Mouse (Mus musculus): ENCODE data around the gene Socs4.
"Not testable (repeated sequence)": the region's sequence is repeated elsewhere in the genome, so short reads cannot be mapped to it uniquely, and the experiment has no call there.

Gene Socs4

DNA sequence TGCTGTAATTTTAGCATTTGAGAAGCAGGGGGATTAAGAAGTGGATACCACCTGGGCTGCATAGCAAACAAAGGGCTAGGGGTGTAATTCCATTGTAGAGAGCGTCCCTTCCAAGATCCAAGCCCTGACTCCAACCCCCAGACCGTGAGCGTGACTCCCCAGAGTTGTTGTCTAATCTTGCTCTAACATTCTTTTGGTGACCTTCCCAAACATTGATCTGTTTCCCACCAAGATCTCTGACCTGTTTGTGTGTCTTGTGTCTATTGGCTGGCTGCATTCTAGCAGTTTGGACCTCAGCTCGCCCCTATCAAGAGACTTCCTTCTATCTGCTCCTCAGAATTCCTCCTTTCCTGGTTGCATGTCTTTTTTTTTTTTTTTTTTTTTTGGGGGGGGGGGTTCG, 10.3 kb downstream of the Socs4 start:
- DNase-seq (ENCODE audit: low spot score), result no peak

DNA sequence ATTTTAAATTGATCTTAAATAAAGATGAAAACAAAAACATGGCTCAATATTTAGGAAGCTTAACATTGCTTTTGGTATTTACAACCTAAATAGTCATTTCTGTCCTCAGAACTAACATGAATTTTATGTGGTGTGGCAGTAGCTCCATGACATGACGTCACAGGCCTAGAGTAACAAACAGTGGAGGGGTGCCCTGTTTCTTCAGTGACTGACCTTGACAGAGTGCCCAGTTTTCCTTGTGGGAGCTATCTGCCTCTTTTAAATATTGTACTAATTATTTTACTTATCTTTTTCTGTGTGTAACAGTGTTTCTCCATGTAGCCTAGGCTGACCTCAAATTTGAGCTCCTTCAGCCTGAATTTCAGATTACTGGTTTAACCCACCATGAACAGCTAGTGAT, 15.0 kb downstream of the Socs4 start:
- DNase-seq (ENCODE audit: low spot score), result no peak

DNA sequence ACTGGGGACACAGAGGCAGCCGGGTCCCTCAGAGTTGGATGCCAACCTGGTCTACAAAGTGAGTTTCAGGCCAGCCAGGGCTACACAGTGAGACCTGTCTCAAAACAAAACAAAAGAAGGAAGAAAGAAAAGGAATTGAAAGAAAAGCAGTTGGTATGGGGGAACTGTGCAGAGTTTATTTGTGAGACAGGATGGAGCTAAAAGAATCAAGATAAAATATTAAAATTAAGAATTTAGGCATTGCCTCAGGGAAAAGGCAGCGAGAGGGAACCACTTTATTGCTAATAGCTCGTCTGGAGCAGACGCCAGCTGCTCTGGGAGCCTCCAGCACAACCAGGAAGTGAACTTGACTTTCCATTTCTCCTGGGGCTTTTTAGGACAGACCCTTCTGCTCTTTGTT, 17.4 kb downstream of the Socs4 start:
- no peak for DNase-seq (ENCODE audit: low spot score)

DNA sequence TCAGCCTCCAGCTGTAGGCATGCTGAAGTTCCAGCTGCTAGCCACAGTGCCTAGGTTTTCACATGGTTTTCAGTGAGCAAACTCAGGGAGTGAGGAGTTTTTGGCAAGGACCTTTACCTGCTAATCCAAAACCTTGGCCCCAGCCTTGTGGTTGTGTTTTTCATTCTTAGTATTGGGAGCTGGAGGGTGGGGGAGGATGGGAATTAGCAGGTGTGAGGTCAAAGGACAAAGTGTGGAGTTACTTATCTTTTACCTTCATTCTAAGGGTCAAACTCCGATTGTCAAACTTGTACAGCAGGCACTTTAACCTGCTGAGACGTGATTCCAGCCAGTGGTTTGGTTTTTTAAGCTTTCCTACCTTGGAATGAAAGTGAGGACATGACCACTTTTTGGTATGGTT, 19.5 kb downstream of the Socs4 start:
- no peak for DNase-seq (ENCODE audit: low spot score)

DNA sequence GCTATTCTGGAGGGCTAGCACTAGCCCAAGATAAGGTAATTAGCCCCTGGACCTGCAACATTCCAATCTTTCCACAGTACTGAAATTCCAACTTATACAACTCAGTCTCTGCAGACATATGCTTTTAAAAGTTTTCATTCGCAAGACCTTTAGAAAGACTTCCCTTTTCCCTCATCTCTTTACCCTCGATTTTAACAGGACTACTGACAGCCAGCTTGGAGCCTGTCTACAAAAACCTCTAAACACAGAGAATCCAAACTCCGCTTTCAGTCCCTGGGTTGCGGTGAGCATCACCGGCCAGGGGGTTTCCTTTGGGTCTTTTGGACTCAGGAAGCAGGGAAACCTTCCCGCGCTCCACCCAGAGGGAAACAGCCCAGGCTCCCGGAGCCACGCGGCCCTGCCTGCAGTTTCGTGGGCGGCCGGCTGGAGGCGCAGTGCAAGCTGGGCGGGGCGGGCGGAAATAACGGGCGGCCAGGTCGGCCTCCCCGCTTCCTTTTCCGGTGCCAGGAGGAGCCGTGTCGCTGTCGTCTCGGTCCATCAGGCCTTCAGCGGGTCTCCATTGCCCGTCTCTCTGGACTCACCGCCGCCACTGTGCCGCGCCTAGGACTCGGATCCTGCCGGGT, 21.2 kb downstream of the Socs4 start, which contains the start of gene Mapk1ip1l:
Gene Mapk1ip1l (plus strand): TSS at position 482 of the 623 bp plus-strand sequence.
- peak; percentile 89 for DNase-seq (ENCODE audit: low spot score)

DNA sequence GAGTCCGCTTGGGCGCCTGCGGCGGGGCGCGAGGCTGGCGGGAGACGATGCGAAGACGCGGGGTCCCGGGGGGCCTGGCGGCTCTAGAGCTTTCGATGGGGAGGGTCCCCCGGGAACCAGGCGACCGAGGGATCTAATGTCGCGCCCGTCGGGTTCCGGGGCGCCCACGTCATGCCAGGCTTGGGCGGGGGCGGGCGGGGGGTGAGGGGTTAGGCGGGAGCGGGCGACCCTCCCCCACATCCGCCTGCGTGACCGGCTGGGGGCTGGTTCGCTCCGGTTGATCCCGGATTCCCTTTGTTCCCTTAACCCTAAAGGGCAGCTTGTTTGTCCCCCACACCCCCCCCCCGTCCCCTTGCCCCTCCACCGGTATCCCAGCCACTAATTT, 21.7 kb downstream of the Socs4 start:
- no peak for DNase-seq (ENCODE audit: low spot score)

DNA sequence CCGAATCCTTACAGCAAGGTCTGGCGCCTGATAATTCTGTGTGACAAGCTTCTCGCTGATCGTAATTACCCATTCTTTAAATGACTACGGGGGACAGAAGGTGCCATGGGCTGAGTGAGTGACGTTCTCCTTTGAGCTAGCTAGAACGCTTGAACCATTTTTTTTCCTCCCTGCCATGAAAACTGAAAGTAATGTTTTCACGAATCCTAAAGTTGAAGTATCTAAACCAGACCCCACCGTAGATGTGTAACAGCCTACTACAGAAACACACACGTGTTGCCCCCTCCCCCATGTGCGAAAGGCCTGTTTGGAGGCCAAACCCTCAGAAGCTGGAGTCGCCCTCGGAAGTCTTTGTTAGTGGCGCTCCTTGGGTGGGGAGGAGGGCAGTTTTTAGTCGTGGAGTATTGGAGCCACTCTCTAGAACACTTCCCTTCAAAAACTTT, 22.1 kb downstream of the Socs4 start:
- DNase-seq (ENCODE audit: low spot score), result no peak

DNA sequence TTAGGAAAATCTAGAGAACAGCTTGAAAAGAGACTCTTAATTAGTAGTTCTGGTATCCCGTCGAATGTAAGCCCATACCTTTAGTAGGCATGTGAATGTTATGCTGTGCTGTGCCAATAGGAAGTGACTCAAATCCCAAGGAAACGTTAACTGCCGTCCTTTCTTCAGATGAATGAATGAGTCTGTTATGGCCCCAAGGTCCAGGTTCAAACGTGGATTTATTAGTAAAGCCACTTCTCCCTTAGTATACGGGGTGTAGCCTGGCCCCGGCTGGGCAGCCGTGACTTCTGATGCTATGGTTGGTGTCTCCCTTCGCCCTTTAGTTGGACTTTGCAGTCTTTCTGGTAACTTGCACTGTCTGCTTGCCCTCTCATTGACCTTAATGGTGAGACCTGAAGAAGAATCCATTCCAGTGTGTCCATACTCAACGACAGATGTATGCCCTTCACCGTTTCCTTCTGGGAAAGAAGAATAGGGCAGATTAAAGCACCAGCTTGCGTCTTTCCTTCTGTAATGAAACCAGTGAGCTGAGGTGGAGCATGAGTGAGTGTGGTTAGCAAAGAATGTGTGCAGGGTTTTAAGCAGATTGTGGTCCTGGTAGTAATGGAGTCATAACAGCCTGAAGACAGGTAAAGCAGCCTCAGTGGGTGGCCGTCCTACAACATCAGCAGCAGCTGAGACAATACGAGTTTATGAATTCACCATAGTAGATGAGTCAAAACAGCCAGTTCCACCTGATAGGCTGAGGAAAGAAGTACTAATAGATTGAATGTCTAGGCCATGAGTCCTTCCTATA, 26.4 kb downstream of the Socs4 start:
- DNase-seq (ENCODE audit: low spot score), result no peak

DNA sequence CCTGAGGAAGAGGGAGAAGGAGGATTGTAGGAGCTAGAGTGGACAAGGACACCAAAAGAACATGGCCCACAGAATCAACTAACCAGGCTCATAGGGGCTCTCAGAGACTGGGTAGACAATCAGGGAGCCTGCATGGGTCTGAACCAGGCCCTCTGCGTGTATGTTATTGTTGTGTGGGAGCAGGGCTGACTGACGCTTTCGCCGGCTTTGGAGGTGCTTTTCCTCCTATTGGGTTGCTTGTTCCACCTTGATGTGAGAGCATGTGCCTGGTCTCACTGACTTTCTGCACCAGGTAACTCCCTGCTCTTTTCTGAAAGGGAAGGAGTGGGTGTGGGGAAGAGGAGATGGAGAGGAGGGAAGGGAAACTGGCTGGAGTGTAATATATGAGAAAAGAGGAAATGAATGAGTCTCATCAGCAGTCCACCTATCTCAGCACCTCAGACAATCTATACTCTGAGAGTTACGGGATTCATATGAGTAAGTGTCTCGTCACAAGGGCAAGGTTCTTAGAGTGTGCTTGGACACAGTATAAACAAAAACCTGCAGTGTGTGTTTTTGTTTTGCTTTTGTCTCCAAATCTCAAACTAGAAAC, 28.2 kb downstream of the Socs4 start:
- no peak for DNase-seq (ENCODE audit: low spot score)

DNA sequence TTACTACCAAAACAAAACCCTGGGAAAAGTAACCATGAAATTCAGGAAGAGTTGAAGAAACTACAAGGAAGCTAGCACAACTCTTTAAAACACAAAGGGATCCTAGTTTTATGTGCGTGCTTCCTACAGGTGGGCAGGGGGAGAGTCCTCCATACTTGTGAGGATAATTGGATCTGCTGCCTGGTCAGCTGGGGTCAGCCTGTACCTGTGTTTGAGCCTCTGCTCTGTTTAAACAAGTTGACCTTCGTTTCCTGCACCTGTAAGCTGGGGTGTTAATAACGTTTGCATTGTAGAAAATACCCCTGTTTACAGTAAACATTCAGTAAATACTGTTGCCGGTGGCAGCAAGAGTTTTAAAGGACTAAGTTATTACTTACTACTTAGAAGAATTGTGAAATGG, 29.2 kb downstream of the Socs4 start:
- no peak for DNase-seq (ENCODE audit: low spot score)

DNA sequence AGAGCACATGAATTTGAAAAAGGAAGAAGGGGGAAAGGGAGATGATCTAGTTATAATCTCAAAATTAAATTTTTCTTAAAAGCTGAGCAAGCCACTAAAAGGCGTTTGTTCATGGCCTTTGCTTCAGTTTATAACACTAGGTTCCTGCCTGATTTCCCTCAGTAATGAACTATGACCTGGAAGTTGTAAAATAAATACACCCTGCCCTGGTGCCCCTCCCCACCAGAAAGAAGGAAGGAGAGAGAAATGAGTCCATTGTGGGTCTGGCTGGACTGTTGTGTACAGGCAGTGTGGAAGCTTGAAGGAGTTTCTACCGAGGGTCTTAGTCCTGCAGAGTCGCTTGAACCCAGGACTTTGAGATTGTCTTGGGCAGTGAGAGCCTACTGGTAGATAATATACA, 30.9 kb downstream of the Socs4 start:
- no peak for DNase-seq (ENCODE audit: low spot score)

DNA sequence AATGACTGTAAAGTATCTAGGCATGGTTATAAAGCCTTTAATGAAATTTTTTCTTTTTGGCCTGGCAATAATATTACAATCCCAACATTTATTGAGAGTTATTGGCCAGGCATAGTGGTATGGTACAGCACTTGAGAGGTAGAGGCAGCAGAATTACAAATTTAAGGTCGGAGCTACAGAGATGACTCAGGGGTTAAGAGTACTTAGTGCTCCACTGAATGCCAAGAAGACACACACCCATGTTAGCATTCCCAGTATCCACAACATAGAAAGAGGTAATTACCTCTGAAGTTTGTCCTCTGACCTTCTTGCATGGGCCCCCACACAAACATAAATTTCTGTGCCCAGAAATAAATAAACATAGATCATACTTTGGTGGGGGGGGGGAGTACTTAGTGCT, 32.3 kb downstream of the Socs4 start:
- no peak for DNase-seq (ENCODE audit: low spot score)

DNA sequence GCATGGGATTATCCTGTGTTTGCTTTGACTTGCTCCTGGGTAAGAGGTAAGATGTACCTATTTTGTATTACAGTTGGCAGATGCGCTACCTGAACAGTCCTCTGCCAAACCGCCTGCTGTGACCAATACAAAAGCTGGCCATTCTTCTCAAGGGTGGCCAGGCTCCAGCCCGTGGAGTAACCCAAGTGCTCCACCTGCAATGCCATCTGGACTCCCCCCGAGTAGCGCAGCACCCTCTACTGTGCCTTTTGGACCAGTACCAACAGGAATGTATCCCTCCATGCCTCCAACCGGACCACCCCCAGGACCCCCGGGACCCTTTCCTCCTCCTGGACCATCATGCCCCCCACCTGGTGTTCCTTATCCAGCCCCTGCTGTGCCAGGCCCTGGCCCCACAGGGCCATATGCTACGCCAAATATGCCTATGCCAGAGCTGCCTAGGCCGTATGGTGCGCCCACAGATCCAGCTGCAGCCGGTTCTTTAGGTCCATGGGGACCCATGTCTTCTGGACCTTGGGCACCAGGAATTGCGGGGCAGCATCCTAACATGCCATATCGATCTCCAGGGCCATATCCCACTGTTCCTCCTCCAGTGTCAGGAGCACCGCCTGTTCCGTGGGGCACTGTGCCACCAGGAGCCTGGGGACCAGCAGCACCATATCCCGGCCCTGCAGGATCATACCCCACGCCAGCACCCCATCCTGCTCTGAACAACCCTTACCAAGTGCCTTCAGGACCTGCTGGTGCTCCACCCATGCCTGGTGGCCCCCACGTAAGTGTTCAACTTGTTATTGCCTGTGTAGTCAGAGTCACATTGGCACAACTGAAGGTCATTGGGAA, 33.8 kb downstream of the Socs4 start:
- DNase-seq (ENCODE audit: low spot score), result no peak

DNA sequence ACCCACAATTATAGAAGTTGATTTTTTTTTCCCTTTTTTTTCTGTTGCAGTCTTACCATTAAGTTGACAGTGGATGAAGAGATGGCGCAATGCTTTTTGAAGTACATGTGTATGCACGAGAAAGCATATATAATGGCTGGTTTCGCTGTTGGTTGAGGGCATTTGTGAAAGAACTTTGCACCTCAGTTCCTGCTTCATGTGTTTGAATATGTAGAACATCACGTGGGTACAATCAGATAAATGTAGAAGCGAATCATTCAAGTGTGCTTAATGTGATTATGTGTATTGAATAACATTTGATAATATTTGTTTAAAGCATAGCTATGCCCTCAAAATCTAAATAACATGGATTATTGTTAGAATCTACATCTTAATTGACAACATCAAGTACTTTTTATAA, 42.6 kb downstream of the Socs4 start:
- DNase-seq (ENCODE audit: low spot score), result no peak

DNA sequence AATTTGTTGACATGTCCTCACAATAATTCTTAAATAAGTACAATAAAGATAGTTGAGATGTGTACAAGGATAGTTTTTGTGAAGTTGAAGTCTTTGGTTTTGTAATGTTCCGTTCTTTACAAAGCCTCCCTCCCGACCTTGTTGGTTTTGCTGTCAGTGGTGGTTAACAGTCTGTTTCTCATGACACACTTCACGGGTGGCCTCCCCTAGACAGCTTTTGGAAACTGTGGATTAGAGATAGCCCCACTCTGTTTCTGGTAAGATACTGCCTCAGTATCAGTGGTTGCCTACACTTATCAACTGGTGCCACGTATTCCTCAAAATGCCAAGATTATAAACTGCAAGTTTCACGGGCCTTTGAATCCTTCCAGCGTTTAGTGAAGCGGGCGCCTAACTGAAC, 44.9 kb downstream of the Socs4 start:
- DNase-seq (ENCODE audit: low spot score), result not testable (repeated sequence)

DNA sequence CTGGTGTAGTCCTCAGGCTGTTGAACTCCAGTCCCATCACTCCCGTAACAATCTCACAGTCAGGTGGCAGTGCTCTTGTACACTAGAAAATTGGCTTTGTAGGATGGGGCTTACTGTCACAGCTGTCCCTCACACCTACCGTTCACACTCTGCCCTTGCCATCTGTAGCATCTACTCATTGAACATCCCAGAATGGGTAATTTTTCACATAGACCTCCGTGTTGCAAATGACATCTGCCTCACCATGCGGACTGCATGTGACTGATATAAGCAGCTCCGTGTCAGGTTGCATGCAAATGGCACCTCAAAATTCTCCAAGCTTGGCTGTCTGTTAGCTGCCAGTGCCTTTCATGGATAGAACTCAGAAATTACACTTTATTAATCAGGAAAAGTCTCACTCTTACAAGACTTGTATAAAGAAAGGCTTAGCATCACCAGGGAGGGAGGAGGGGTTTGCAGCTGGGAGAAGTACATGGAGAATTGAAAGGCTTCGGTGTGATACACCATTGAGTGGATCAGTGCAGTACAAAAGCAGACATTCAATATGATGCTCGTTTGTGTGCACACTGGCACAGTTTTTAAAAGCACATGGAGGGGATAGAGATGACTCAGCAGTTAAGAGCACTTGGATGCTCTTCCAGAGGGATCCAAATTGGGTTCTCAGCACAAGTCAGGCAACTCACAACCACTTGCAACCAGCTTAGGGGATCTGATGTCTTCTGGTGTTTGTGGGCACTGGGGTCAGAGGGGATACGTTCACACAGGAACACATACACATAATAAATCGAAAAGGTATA, 49.4 kb downstream of the Socs4 start:
- DNase-seq (ENCODE audit: low spot score), result peak; percentile 35

DNA sequence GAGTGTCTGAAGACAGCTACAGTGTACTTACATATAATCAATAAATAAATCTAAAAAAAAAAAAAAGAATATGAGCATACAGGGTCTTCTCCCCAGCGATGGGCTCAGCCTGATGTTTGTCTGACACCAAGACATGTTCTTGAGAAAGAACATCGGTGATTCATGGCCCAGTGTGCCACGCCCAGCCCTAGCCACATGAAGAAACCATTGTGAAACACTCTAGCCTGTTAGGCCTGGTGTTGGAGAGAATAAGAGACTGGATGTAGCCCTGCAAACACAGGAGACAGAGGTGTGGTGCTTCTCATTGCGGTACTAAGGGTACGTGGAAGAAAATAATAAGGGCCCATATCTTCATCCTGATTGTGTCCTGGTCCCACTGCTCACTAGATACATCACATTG, 50.6 kb downstream of the Socs4 start:
- DNase-seq (ENCODE audit: low spot score), result no peak

DNA sequence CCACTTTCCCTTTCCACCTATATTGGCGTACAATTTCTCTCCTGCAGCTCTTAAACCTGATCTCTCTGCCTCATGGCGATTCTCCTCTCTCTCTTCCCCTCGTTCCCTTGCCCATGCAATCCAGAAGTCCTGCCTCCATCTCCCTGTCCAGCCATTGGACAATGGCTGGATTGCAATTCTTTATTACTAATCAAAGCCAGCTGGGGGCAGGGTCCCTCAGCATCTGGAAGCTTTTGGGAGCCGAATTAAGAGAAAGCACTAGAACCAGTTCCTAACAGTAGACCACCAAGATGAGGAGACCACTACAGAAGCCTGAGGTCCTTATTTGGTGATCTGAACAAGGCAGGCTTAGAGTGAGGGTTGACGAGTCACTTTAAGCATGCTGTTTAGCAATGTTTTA, 55.2 kb downstream of the Socs4 start:
- no peak for DNase-seq (ENCODE audit: low spot score)

DNA sequence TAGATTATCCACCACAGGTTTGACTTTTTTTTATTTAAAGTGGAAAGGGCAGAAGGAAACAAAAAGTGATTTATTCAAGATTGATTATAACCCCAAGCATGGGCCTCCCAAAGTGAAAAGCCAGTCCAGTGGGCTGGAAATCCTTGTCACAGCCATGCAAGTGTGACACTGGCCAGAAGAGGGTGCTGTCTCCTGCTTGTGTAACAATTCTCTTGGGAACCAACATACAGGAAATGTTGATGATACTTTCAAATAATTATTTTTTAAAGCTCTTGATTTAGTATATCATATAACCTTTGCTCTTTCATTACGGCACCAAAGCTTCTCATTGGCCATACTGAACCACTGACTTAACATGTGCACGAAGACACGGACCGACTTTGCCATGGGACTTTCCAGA, 58.1 kb downstream of the Socs4 start:
- DNase-seq (ENCODE audit: low spot score), result peak; percentile 83

DNA sequence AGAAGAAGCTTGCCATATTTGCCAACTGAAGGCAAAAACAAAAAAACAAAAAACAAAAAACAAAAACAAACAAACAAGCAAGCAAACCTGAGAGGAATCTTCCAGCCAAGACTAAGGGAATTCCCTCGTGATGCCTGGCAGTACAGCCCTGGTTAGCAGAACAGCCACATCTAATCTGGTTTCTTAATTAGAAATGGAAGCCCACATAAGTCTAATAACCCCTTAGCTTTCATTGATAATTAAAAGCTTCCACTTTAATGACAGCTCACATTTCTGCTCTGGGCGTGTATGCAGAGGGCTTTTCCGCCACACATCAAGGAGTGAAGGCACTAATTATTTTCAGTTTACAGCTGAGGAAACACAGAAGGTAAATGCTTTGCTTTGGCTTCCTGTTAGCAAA, 58.6 kb downstream of the Socs4 start:
- no peak for DNase-seq (ENCODE audit: low spot score)

DNA sequence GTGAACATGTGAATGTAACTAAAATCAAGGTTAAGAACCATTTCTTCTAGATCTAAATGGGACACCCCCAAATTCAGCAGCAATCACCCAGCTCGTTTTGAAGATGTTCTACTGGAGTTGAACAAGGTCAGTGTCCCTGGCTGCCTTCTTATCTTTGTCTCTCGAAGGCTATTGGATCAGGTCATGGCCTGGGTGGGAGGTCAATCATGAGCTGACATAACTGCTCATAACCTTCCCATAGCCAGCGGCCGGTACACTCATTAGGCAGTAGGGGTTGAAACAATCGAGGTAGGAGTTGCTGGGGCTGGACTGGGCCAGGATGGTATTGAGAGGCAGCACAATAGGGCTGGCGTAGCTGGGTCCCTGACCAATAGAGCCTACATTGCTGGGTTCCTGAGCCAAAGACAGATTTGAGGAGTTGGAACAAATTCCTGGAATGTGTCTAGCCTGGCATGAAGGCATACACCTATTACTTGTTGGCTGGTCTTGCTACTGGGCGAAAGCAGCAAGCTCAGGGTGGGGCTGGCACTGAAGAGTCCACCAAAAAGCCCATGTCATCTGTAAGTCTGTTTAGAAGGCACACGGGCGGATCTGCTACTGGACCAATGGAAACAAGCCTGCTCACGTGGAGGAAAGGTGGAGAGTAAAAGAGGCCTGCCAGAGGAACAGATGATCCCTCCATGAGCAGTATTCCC, 63.6 kb downstream of the Socs4 start:
- DNase-seq (ENCODE audit: low spot score), result no peak

Data from layer of hippocampus, adult 11-12 months (tissue).